Mouse (Mus musculus): ENCODE data around the gene Uhrf1.

- TF ChIP-seq POLR2A (IDR thresholded peaks at IDR 0.05; ENCODE audit: borderline replicate concordance, control insufficient read depth, low read depth, low read length), result peak; percentile 44; the same call in 1 of the 2 replicates
- no peak for TF ChIP-seq CTCF (IDR thresholded peaks at IDR 0.05; ENCODE audit: control insufficient read depth, insufficient read depth, low read length)
Measured at GRCm38 (mm10) chr17:56290388-56291170, 12.5 kb upstream of the Uhrf1 start.
